Mouse (Mus musculus): Measurements from ENCODE around the gene Gm5134. TPM values are rescaled to one million over a fixed set of nuclear protein-coding genes. Genes with fewer than 3 reads are reported as not detected.

Gm5134 gene
- total RNA-seq, 4 experiments from 2014 or later, result 0.17 to 0.20 TPM; not detected in 2

GRCm38 (mm10) chr10:75994531-75995210, 40.4 kb downstream of the Gm5134 start:
- peak in 1 of 2 experiments; percentile 17 for DNase-seq (ENCODE audit: low spot score in 2 of 2)

- no peak for DNase-seq (ENCODE audit: low spot score in 2 of 2)
Measured at GRCm38 (mm10) chr10:75995463-75995862, 41.1 kb downstream of the Gm5134 start.

- DNase-seq (ENCODE audit: low spot score in 2 of 2), result no peak
Measured at GRCm38 (mm10) chr10:75996315-75996714, 42.0 kb downstream of the Gm5134 start.

GRCm38 (mm10) chr10:76001160-76001559, 46.8 kb downstream of the Gm5134 start:
- DNase-seq (ENCODE audit: low spot score in 2 of 2), result no peak

- DNase-seq (ENCODE audit: low spot score in 2 of 2), result no peak
Measured at GRCm38 (mm10) chr10:76002101-76002521, 47.8 kb downstream of the Gm5134 start.

- no peak for DNase-seq (ENCODE audit: low spot score in 2 of 2)
Measured at GRCm38 (mm10) chr10:76002615-76003014, 48.3 kb downstream of the Gm5134 start.

- DNase-seq (ENCODE audit: low spot score in 2 of 2), result no peak
Measured at GRCm38 (mm10) chr10:76003221-76003620, 48.9 kb downstream of the Gm5134 start.

GRCm38 (mm10) chr10:76006385-76006784, 52.1 kb downstream of the Gm5134 start:
- DNase-seq (ENCODE audit: low spot score in 2 of 2), result no peak

- no peak for DNase-seq (ENCODE audit: low spot score in 2 of 2)
Measured at GRCm38 (mm10) chr10:76009812-76010211, 55.5 kb downstream of the Gm5134 start.

GRCm38 (mm10) chr10:76012922-76013321, 58.6 kb downstream of the Gm5134 start:
- no peak for DNase-seq (ENCODE audit: low spot score in 2 of 2)

- no peak for DNase-seq (ENCODE audit: low spot score in 2 of 2)
Measured at GRCm38 (mm10) chr10:76016886-76017285, 62.6 kb downstream of the Gm5134 start.

GRCm38 (mm10) chr10:76021728-76022127, 67.4 kb downstream of the Gm5134 start:
- DNase-seq (ENCODE audit: low spot score in 2 of 2), result no peak

- no peak for DNase-seq (ENCODE audit: low spot score in 2 of 2)
Measured at GRCm38 (mm10) chr10:76023921-76024320, 69.6 kb downstream of the Gm5134 start.

- DNase-seq (ENCODE audit: low spot score in 2 of 2), result no peak
Measured at GRCm38 (mm10) chr10:76025470-76026190, 71.3 kb downstream of the Gm5134 start.

- no peak for DNase-seq (ENCODE audit: low spot score in 2 of 2)
Measured at GRCm38 (mm10) chr10:76027127-76028015, 73.1 kb downstream of the Gm5134 start.

GRCm38 (mm10) chr10:76028016-76028366, 73.7 kb downstream of the Gm5134 start:
- DNase-seq (ENCODE audit: low spot score in 2 of 2), result no peak

GRCm38 (mm10) chr10:76028396-76028795, 74.1 kb downstream of the Gm5134 start:
- no peak for DNase-seq (ENCODE audit: low spot score in 2 of 2)

- DNase-seq (ENCODE audit: low spot score in 2 of 2), result no peak
Measured at GRCm38 (mm10) chr10:76029276-76029675, 75.0 kb downstream of the Gm5134 start.

- DNase-seq (ENCODE audit: low spot score in 2 of 2), result no peak
Measured at GRCm38 (mm10) chr10:76030496-76030895, 76.2 kb downstream of the Gm5134 start.

- DNase-seq (ENCODE audit: low spot score in 2 of 2), result no peak
Measured at GRCm38 (mm10) chr10:76031511-76032401, 77.4 kb downstream of the Gm5134 start.

Measured in layer of hippocampus, adult 8-10 months (tissue).